Mouse (Mus musculus) ovary, postnatal 14 days (tissue): ENCODE measurements around the gene Rbl1.
"Not testable (repeated sequence)": the region's sequence is repeated elsewhere in the genome, so short reads cannot be mapped to it uniquely, and the experiment has no call there.

Experiments
- DNase-seq: peaks from one replicate; pipeline ENCODE4 v3.0.0; 2022; ENCODE audit warnings: low spot score

The Rbl1 gene

GRCm38 (mm10) chr2:157170626-157171025 is 33.7 kb downstream of the Rbl1 start:
- no peak for DNase-seq

- no peak for DNase-seq
These were observed 34.2 kb downstream of the Rbl1 start for GRCm38 (mm10) chr2:157170166-157170565.

- no peak for DNase-seq
These were observed 37.8 kb downstream of the Rbl1 start for GRCm38 (mm10) chr2:157166371-157167080.

GRCm38 (mm10) chr2:157165312-157166224 is 38.8 kb downstream of the Rbl1 start:
- not testable (repeated sequence) for DNase-seq

GRCm38 (mm10) chr2:157164101-157164500 is 40.2 kb downstream of the Rbl1 start:
- DNase-seq: no peak

- no peak for DNase-seq
These were observed 48.3 kb downstream of the Rbl1 start for GRCm38 (mm10) chr2:157156079-157156478.

- DNase-seq: no peak
These were observed 51.1 kb downstream of the Rbl1 start for GRCm38 (mm10) chr2:157153235-157153634.

GRCm38 (mm10) chr2:157148417-157148816 is 55.9 kb downstream of the Rbl1 start:
- no peak for DNase-seq

- no peak for DNase-seq
These were observed 56.8 kb downstream of the Rbl1 start for GRCm38 (mm10) chr2:157147397-157148020.

- DNase-seq: no peak
These were observed 59.2 kb downstream of the Rbl1 start for GRCm38 (mm10) chr2:157145173-157145572.

- DNase-seq: no peak
These were observed 60.2 kb downstream of the Rbl1 start for GRCm38 (mm10) chr2:157144132-157144531.

GRCm38 (mm10) chr2:157141962-157142361 is 62.4 kb downstream of the Rbl1 start:
- DNase-seq: no peak

GRCm38 (mm10) chr2:157139251-157139802 is 65.0 kb downstream of the Rbl1 start:
- no peak for DNase-seq

- no peak for DNase-seq
These were observed 65.5 kb downstream of the Rbl1 start for GRCm38 (mm10) chr2:157138808-157139207.

- no peak for DNase-seq
These were observed 66.2 kb downstream of the Rbl1 start for GRCm38 (mm10) chr2:157137959-157138731.

- DNase-seq: no peak
These were observed 67.7 kb downstream of the Rbl1 start for GRCm38 (mm10) chr2:157136646-157137045.

- no peak for DNase-seq
These were observed 68.2 kb downstream of the Rbl1 start for GRCm38 (mm10) chr2:157136176-157136575.

GRCm38 (mm10) chr2:157135529-157136120 is 68.7 kb downstream of the Rbl1 start:
- no peak for DNase-seq

- DNase-seq: peak; percentile 87
These were observed 69.3 kb downstream of the Rbl1 start, which contains the start of gene Samhd1 for GRCm38 (mm10) chr2:157135014-157135413. TSS of gene Samhd1 (minus strand) at chr2:157135265.

GRCm38 (mm10) chr2:157134479-157134931 is 69.8 kb downstream of the Rbl1 start:
- DNase-seq: peak; percentile 31
